Mouse (Mus musculus) heart, postnatal 14 days (tissue): ENCODE results near the gene Gipc2. TPM values are rescaled to one million over a fixed set of nuclear protein-coding genes. Genes with fewer than 3 reads are reported as not detected.

Experiments
- DNase-seq, 2 experiments: peaks; one replicate each; pipeline ENCODE4 v3.0.0; 2021 to 2022
- intact Hi-C: fragments of 180-260 bp; cut with DNase I; formaldehyde crosslinking; loops from one replicate; pipeline ENCODE4 v1.15.1; 2025
- total RNA-seq, 2 experiments: library from RNA; stranded (reverse); gene quantifications; 2 replicates each; pipeline ENCODE4 v1.2.3; 2021

Gipc2 gene
- total RNA-seq, 2 experiments from 2014 or later: 2.1 to 2.9 TPM

- no peak for DNase-seq
- intact Hi-C loops: no loop called here
Measured at GRCm38 (mm10) chr3:152127144-152127543, 38.9 kb downstream of the Gipc2 start.

DNA sequence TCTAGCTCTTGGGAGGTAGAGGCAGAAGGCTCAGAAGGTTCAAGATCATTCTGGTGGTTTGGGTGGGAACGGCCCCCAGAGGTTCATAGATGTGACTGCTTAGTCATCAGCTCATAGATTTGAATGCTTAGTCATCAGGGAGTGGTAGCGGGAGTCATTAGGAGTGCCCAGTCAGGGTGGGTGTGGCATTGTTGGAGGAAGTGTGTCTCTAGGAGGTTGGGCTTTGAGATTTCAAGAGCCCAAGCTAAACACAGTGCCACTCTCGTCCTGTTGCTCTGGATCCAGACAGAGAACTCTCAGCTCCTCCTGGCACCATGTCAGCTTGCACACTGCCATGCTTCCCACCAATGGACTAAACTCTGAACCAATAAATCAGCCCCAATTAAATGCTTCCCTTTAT is 43.3 kb downstream of the Gipc2 start:
- intact Hi-C loops: no loop called here
- DNase-seq: peak in 1 of 2 experiments; percentile 27

- peak; percentile 76 to 78 for DNase-seq
- intact Hi-C loops: no loop called here
Measured at GRCm38 (mm10) chr3:152122101-152122500, 43.9 kb downstream of the Gipc2 start.

DNA sequence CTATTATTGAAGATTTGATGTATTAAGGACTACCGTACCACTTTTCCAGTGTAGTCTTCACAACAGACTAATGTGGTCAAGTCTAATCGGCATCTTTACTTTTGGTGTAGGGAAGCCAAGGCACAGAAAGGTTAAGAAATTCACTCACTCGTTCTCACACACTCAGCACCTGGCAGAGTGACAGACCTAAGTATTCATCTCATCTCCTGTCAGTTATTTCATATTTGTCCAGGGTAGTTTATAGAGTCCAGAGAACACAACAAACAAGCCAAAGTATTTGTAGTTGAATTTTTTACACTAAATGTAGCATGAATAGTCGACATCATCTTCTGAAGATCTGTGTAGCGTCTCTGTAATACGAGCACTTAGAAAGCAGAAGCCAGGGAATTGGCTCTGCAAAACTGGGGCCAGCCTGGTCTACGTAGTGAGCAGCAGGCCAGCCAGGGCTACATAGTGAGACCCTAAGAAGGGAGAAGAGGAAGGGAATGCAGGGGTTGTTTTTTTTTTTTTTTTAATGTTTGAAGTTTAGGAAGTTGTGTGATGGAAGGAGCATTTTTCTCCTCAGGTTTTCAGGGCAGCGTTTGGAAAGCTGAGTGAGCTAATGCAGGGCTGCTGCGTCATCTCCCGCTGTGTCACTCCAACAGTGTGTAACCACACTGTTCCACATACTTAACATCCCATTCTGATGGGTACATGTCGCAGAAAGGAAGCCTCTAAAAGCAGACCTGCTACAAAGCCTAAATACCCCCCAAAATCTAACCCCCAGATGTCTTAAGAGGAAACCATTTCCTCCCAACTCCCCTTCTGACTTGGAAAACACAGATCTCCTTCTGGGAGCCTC is 44.6 kb downstream of the Gipc2 start:
- DNase-seq: no peak
- intact Hi-C loops: no loop called here

- intact Hi-C loops: loop anchor here (10.0 kb wide), 1 partner anchor 195 kb away; no protein-coding TSS in a partner anchor
- no peak for DNase-seq
Measured at GRCm38 (mm10) chr3:152119987-152120386, 46.0 kb downstream of the Gipc2 start.

- DNase-seq: no peak
- intact Hi-C loops: loop anchor here (2.0 to 10.0 kb wide), 2 partner anchors 75 to 197 kb away; no protein-coding TSS in a partner anchor
Measured at GRCm38 (mm10) chr3:152117941-152118340, 48.1 kb downstream of the Gipc2 start.

DNA sequence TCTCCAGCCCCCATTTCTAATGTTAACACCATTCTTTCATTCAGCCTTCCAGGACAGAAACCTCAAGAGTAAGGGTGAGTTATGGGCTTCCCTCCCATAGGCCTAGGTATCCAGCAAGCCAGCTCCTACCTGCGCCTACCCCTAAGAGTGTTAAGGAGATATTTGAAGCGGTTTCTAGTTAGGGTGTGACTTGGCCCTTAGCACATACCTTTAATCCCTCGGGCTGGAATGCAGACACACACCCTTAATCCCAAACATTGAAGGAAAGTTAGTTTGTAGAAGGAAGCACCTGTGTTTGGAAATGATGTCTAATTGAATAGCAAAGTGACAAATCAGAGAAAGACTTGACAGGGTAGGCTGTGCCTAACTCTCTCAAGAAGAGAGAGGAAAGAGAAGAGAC is 49.9 kb downstream of the Gipc2 start:
- intact Hi-C loops: loop anchor here (2.0 to 10.0 kb wide), 2 partner anchors 77 to 199 kb away; no protein-coding TSS in a partner anchor

DNA sequence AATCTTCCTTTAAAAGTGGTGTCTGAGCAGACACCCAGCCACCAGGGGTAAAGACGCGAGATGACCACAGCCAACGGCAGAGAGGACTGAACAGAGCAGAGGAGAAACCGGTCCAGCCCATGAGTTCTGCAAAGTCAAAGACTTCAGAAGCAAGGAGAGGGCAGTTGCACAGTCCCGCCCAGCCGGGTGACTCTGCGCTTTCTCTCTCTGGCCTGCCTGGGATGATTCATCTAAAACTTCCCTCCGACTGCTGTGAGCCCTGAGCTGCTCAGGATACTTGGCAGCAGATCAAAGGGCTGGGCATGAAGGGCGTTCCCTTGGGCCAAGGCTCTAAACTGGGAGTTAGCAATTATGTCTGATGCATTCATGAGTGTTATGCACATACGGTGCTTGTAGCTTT is 51.2 kb downstream of the Gipc2 start:
- intact Hi-C loops: loop anchor here (5.0 to 10.0 kb wide), 3 partner anchors 33 to 200 kb away; no protein-coding TSS in a partner anchor
- DNase-seq: peak; percentile 79 to 86

More for the DNA sequence above, 49.9 kb downstream of the Gipc2 start:
- DNase-seq: no peak

- intact Hi-C loops: loop anchor here (5.0 to 10.0 kb wide), 3 partner anchors 33 to 201 kb away; no protein-coding TSS in a partner anchor
Measured at GRCm38 (mm10) chr3:152114222-152114621, 51.8 kb downstream of the Gipc2 start.

DNA sequence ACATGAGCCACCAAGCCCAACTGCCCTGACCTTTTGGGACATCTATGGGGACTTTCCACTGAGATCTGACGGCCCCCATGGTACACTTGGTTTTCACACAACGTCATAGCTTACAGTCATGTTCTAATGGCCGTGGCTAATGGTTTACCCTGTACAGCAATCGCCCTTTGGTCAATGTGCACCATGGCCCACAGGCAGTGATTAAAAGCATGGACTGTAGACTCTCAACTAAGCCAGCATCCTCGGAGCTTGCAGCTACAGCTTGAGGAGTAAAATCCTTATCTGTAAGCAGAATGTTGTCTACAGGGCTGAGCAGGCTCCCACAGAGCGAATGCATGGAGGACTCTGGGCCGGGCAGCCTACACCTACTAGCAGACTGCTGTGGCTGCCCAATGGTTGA is 52.5 kb downstream of the Gipc2 start:
- intact Hi-C loops: loop anchor here (5.0 to 10.0 kb wide), 3 partner anchors 34 to 201 kb away; no protein-coding TSS in a partner anchor
- no peak for DNase-seq

More at GRCm38 (mm10) chr3:152114222-152114621, 51.8 kb downstream of the Gipc2 start:
- DNase-seq: no peak

- no peak for DNase-seq
- intact Hi-C loops: loop anchor here (5.0 to 10.0 kb wide), 3 partner anchors 35 to 202 kb away; no protein-coding TSS in a partner anchor
Measured at GRCm38 (mm10) chr3:152112664-152113063, 53.4 kb downstream of the Gipc2 start.

GRCm38 (mm10) chr3:152111482-152111881 is 54.5 kb downstream of the Gipc2 start:
- DNase-seq: no peak
- intact Hi-C loops: loop anchor here (2.0 to 10.0 kb wide), 4 partner anchors 36 to 203 kb away; partner anchors contain the start of genes Dnajb4 and Fubp1

GRCm38 (mm10) chr3:152111081-152111480 is 54.9 kb downstream of the Gipc2 start:
- intact Hi-C loops: loop anchor here (2.0 to 10.0 kb wide), 4 partner anchors 36 to 204 kb away; partner anchors contain the start of genes Dnajb4 and Fubp1
- peak; percentile 77 to 89 for DNase-seq

- intact Hi-C loops: no loop called here
- DNase-seq: no peak
Measured at GRCm38 (mm10) chr3:152109260-152109587, 56.8 kb downstream of the Gipc2 start.

GRCm38 (mm10) chr3:152108560-152109259 is 57.3 kb downstream of the Gipc2 start:
- intact Hi-C loops: no loop called here
- no peak for DNase-seq

DNA sequence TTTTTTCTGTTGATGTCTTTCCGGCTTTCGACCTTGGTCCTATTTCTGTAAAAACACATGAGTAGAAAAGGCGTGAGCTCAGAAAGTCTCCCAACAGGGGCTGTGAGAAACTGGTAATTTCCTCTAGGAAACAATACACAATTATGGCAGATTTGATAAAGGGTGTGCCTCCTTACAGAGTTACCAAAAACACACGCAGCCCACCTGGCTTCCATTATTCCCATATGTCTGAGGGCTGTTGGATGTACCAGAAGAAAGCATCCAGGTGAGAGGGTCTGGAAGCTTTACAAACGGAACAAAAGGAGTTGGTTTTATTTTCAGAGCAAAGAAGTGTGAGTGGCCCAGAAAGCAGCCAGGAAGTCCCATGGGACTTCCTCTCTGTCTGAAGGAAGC is 58.0 kb downstream of the Gipc2 start:
- intact Hi-C loops: no loop called here

GRCm38 (mm10) chr3:152107149-152108002 is 58.7 kb downstream of the Gipc2 start:
- intact Hi-C loops: no loop called here
- no peak for DNase-seq

More for the DNA sequence above, 58.0 kb downstream of the Gipc2 start:
- no peak for DNase-seq

DNA sequence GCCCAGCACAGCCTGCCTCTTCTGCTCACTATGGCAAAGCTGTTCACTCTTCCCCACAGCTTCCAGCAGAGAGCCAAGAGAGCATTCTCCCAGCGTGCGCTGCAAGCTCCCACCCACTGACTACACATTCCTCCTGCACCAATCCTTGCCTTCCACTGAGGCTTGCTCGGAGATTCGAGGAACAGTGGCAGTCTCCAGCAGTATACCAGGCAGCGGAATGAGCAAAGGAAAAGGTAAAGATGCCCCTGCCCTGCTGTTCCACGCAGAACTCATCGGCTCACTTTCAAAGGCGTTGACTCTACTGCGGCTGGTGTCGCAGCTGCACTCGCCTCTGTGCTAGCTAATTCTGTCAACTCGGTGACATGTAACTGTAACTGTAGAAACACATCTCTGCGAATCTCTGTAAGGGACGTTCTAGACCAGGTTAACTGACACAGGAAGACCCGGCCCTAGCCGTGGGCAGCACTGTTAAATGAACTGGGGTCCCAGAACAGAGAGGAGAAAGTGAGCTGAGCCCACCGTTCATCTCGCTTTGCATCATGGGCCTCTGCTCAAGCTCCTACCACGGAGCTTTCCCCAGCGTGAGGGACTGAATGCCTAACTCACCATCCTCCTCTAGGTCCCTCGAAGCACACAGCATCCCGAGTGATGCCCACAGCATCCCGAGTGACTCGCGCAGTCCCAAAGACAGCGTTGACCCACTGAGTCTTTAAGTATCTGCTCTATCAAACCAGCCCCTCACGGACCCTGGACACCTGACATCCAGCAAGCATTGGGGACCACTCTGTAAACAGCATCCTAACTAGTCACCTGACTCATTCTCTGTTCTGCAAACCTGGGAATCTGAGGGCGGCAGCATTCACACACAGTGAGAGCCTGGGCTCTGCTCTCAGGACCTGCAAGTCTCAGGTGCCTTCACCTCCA is 59.5 kb downstream of the Gipc2 start:
- intact Hi-C loops: no loop called here
- DNase-seq: no peak

DNA sequence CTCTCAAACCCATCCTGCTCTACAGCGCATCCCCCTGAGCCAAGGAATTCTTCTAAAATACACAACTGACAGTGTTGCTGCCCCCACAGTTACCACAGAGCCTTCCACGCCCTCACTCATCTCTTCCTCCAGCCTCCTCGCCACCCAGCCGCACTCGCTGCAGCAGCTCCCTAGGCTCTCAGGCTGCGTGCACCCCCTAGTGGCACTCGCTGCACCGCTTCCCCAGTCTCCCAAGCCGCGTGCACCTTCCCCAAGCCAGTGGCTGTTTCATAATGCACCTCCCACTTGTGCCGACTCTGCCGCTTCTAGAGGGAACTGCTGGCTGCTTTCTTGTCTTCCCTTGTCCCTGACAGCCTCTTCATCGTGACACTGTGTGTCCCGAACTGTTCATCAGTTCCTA is 60.7 kb downstream of the Gipc2 start:
- intact Hi-C loops: no loop called here
- peak; percentile 66 to 72 for DNase-seq
